Mouse (Mus musculus): ENCODE data around the gene Mfn2.

DNA sequence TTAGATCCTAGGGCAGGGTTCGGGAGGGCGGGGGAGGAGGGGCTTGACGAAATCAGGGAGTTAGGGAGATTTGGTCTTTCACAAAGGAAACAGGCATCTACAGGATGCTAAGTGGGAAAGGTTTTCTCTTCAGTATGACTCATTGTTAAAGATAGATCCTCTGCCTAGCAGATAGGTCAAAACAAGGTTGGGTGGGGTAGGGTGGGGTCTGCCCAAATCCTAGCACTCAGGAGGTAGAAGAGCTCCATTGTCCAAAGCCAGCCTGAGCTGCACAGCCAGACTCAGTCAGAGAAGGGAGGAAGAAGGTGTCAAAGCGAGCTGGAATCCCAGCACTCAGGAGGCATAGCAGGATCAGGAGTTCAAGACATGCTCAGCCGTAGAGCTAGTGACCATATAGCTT, 33.0 kb upstream of the Mfn2 start:
- TF ChIP-seq JUND (conservative IDR thresholded peaks at IDR 0.05; ENCODE audit: low read depth, low read length) = no peak
- no peak for TF ChIP-seq CTCF (conservative IDR thresholded peaks at IDR 0.05 in 1 of 2, IDR thresholded peaks at IDR 0.05 in 1 of 2; ENCODE audit: low read depth in 2 of 2, low read length in 2 of 2)
- no peak for TF ChIP-seq ETS1 (conservative IDR thresholded peaks at IDR 0.05; ENCODE audit: low read depth, low read length)
- no peak for TF ChIP-seq UBTF (IDR thresholded peaks at IDR 0.05; ENCODE audit: low read depth, low read length)
- TF ChIP-seq POLR2AphosphoS2 (IDR thresholded peaks at IDR 0.05; ENCODE audit: low read depth, low read length) = no peak
- no peak for TF ChIP-seq SIN3A (IDR thresholded peaks at IDR 0.05; ENCODE audit: low read length)
- TF ChIP-seq RCOR1 (conservative IDR thresholded peaks at IDR 0.05; ENCODE audit: low read depth, low read length) = no peak

Measured in CH12.LX (cell line).